Mouse (Mus musculus) embryonic facial prominence, embryonic 12.5 days (tissue): ENCODE measurements around the gene Wfdc5. TPM values are rescaled to one million over a fixed set of nuclear protein-coding genes. Genes with fewer than 3 reads are reported as not detected.

ENCODE experiments used
- polyA plus RNA-seq: library from polyadenylated mRNA; unstranded; fragments of >200 nt; fragmentation: Nextera tagmentation; extraction: Ambion mirVana; gene quantifications from 2 replicates; pipeline ENCODE4 v1.2.1, GENCODE M21; 2016

Gene Wfdc5
- polyA plus RNA-seq, 1 experiment from 2014 or later: not detected

Other genes starting within 250 kb of the Wfdc5 start
- gene Ywhab, start 187.8 kb downstream of the Wfdc5 start, polyA plus RNA-seq: 327 and 340 TPM in 2 replicates
- 2.4 and 3.5 TPM in 2 replicates for gene Pabpc1l, start 157.3 kb downstream of the Wfdc5 start, polyA plus RNA-seq
- gene Stk4, start 112.4 kb downstream of the Wfdc5 start, polyA plus RNA-seq: 24.2 and 25.4 TPM in 2 replicates
- gene Tomm34, start 111.6 kb downstream of the Wfdc5 start, polyA plus RNA-seq: 58.9 and 63.3 TPM in 2 replicates
- gene Kcns1, start 11.6 kb downstream of the Wfdc5 start, polyA plus RNA-seq: 0.49 and 0.71 TPM in 2 replicates
- gene Wfdc12, start 7.9 kb upstream of the Wfdc5 start, polyA plus RNA-seq: 0.22 TPM in 1 of 2 replicates, not detected in the other
- not detected in 2 replicates for gene Wfdc15a, start 17.4 kb upstream of the Wfdc5 start, polyA plus RNA-seq
- gene Wfdc15b, start 38.9 kb upstream of the Wfdc5 start, polyA plus RNA-seq: not detected in 2 replicates
- not detected in 2 replicates for gene Svs2, start 55.7 kb upstream of the Wfdc5 start, polyA plus RNA-seq
- gene Svs3b, start 73.9 kb upstream of the Wfdc5 start, polyA plus RNA-seq: not detected in 2 replicates
- gene Svs4, start 95.7 kb upstream of the Wfdc5 start, polyA plus RNA-seq: not detected in 2 replicates
- not detected in 2 replicates for gene Svs3a, start 106.5 kb upstream of the Wfdc5 start, polyA plus RNA-seq
- gene Svs6, start 134.0 kb upstream of the Wfdc5 start, polyA plus RNA-seq: not detected in 2 replicates
- gene Svs5, start 150.0 kb upstream of the Wfdc5 start, polyA plus RNA-seq: not detected in 2 replicates
- 0.96 and 1.5 TPM in 2 replicates for gene Slpi, start 206.4 kb upstream of the Wfdc5 start, polyA plus RNA-seq
- 0.46 and 0.53 TPM in 2 replicates for gene Rbpjl, start 220.4 kb upstream of the Wfdc5 start, polyA plus RNA-seq
- gene Matn4, start 222.4 kb upstream of the Wfdc5 start, polyA plus RNA-seq: 36.2 and 43.9 TPM in 2 replicates